Mouse (Mus musculus) adrenal gland, postnatal 4 days (tissue): ENCODE data around the gene Tfg. TPM values are rescaled to one million over a fixed set of nuclear protein-coding genes. Genes with fewer than 3 reads are reported as not detected.
A peak's percentile ranks its signal among the peaks of the same experiment; 100 is the strongest.

Experiments
- DNase-seq, 2 experiments: peaks; one replicate each; pipeline ENCODE4 v3.0.0; 2021 to 2022; ENCODE audit warnings: low spot score in 2 of 2, mixed read lengths in 2 of 2
- long read RNA-seq, 2 experiments: library from polyadenylated mRNA; stranded (forward); transcript quantifications; one replicate each; pipeline ENCODE4 v2.0.0; 2021
- total RNA-seq, 2 experiments: library from RNA; stranded (reverse); gene quantifications; 2 replicates each; pipeline ENCODE4 v1.2.3; 2021

Gene Tfg
- 10 to 100 TPM; 71.2 to 78.4 TPM for total RNA-seq
- long read RNA-seq, experiment 1, transcript Tfg-201 (8 exons, 1,945 nt) = major isoform, 51 of 69 reads
- long read RNA-seq, experiment 1, partial matches to known transcripts = 2 of 69 reads
- long read RNA-seq, experiment 1, other reads (novel, unspliced or antisense) = 16 of 69 reads
- long read RNA-seq, experiment 2, transcript Tfg-201 (8 exons, 1,945 nt) = major isoform, 67 of 88 reads
- long read RNA-seq, experiment 2, partial matches to known transcripts = 8 of 88 reads
- long read RNA-seq, experiment 2, other reads (novel, unspliced or antisense) = 13 of 88 reads

- DNase-seq = peak; percentile 97 to 99
These were observed at the start of gene Tfg for GRCm38 (mm10) chr16:56717224-56718200. Gene Tfg, minus strand, starts transcription at chr16:56717450.

- DNase-seq = no peak
These were observed 11.8 kb upstream of the Tfg start for GRCm38 (mm10) chr16:56729060-56729459.

- DNase-seq = no peak
These were observed 7.7 kb upstream of the Tfg start for GRCm38 (mm10) chr16:56724927-56725326.

- DNase-seq = no peak
These were observed 5.1 kb upstream of the Tfg start for GRCm38 (mm10) chr16:56722357-56722756.

GRCm38 (mm10) chr16:56719031-56719430, 1.8 kb upstream of the Tfg start:
- no peak for DNase-seq

- DNase-seq = peak in 1 of 2 experiments; percentile 24
These were observed 582 bp downstream of the Tfg start for GRCm38 (mm10) chr16:56716557-56717179.

- no peak for DNase-seq
These were observed 1.6 kb downstream of the Tfg start for GRCm38 (mm10) chr16:56715608-56716007.

- DNase-seq = no peak
These were observed 7.2 kb downstream of the Tfg start for GRCm38 (mm10) chr16:56710071-56710470.

- no peak for DNase-seq
These were observed 11.5 kb downstream of the Tfg start for GRCm38 (mm10) chr16:56705731-56706130.

GRCm38 (mm10) chr16:56700898-56701297, 16.4 kb downstream of the Tfg start:
- DNase-seq = no peak

- no peak for DNase-seq
These were observed 20.8 kb downstream of the Tfg start for GRCm38 (mm10) chr16:56696448-56696847.

GRCm38 (mm10) chr16:56690715-56691114, 26.5 kb downstream of the Tfg start:
- no peak for DNase-seq

GRCm38 (mm10) chr16:56686747-56687146, 30.5 kb downstream of the Tfg start:
- no peak for DNase-seq

- no peak for DNase-seq
These were observed 36.1 kb downstream of the Tfg start for GRCm38 (mm10) chr16:56681010-56681645.

- no peak for DNase-seq
These were observed 40.1 kb downstream of the Tfg start for GRCm38 (mm10) chr16:56677146-56677545.

GRCm38 (mm10) chr16:56673420-56673819, 43.8 kb downstream of the Tfg start:
- no peak for DNase-seq

GRCm38 (mm10) chr16:56670941-56671340, 46.3 kb downstream of the Tfg start:
- no peak for DNase-seq

- no peak for DNase-seq
These were observed 47.7 kb downstream of the Tfg start for GRCm38 (mm10) chr16:56669520-56669919.

GRCm38 (mm10) chr16:56658866-56659265, 58.4 kb downstream of the Tfg start:
- DNase-seq = no peak

- DNase-seq = no peak
These were observed 61.9 kb downstream of the Tfg start for GRCm38 (mm10) chr16:56655193-56655910.
